Mouse (Mus musculus) cerebellum, adult 18-20 months (tissue): ENCODE data around the gene Olfr74.
"Not testable (repeated sequence)": the region's sequence is repeated elsewhere in the genome, so short reads cannot be mapped to it uniquely, and the experiment has no call there.

ENCODE experiments used
- DNase-seq, 2 experiments: peaks; one replicate each; pipeline ENCODE4 v3.0.0; 2021

Gene Olfr74

GRCm38 (mm10) chr2:87974563-87974962 is at the start of gene Olfr74:
Gene Olfr74, minus strand, starts transcription at chr2:87974663.
- DNase-seq = no peak

- DNase-seq = not testable (repeated sequence)
These were observed 48.0 kb upstream of the Olfr74 start, which contains the start of gene Olfr1161 for GRCm38 (mm10) chr2:88022474-88022873. Gene Olfr1161, plus strand, starts transcription at chr2:88022774.

GRCm38 (mm10) chr2:88007515-88008318 is 33.3 kb upstream of the Olfr74 start, which contains the start of gene Olfr1160:
Gene Olfr1160, minus strand, starts transcription at chr2:88008268.
- DNase-seq = no peak

- DNase-seq = no peak
These were observed 15.3 kb upstream of the Olfr74 start, which contains the start of gene Olfr1158 for GRCm38 (mm10) chr2:87989813-87990212. Gene Olfr1158, plus strand, starts transcription at chr2:87990113.

- DNase-seq = no peak
These were observed 6.3 kb downstream of the Olfr74 start, which contains the start of gene Olfr1157 for GRCm38 (mm10) chr2:87968199-87968598. Gene Olfr1157, minus strand, starts transcription at chr2:87968299.

GRCm38 (mm10) chr2:87953000-87953399 is 21.5 kb downstream of the Olfr74 start, which contains the start of gene Olfr1156:
Gene Olfr1156, minus strand, starts transcription at chr2:87953100.
- no peak for DNase-seq

- DNase-seq = no peak
These were observed 29.4 kb downstream of the Olfr74 start, which contains the start of gene Olfr1155 for GRCm38 (mm10) chr2:87945037-87945436. Gene Olfr1155, minus strand, starts transcription at chr2:87945137.
